Mouse (Mus musculus): ENCODE results near the gene Kif19a.

GRCm38 (mm10) chr11:114822727-114823126 lies 57.5 kb downstream of the Kif19a start:
- TF ChIP-seq POLR2A (IDR thresholded peaks at IDR 0.05; ENCODE audit: control insufficient read depth, low read depth, low read length), result no peak
- no peak for TF ChIP-seq CTCF (IDR thresholded peaks at IDR 0.05; ENCODE audit: control insufficient read depth, insufficient read depth, insufficient replicate concordance, low read depth, low read length)

All from testis, adult 2 months (tissue).